Mouse (Mus musculus) bone marrow, adult 2 months (tissue): ENCODE measurements around the gene Abr. TPM values are rescaled to one million over a fixed set of nuclear protein-coding genes. Genes with fewer than 3 reads are reported as not detected.
A peak's percentile ranks its signal among the peaks of the same experiment; 100 is the strongest.

Experiments
- H3K27ac ChIP-seq: fragments of 200-500 bp; 2 replicates; pipeline ENCODE4 v1.5.1; 2012; ENCODE audit warnings: low read depth, mild to moderate bottlenecking, control low read depth, inconsistent platforms, low read length; ENCODE audit not compliant: control insufficient read depth, poor library complexity, insufficient read depth
- H3K4me1 ChIP-seq: fragments of 200-500 bp; 2 replicates; pipeline ENCODE4 v1.6.1; 2011; ENCODE audit warnings: low read length; ENCODE audit not compliant: control insufficient read depth, insufficient read depth
- H3K4me3 ChIP-seq: fragments of 200-500 bp; replicated peaks from 2 replicates; pipeline ENCODE3; 2011; ENCODE audit warnings: mild to moderate bottlenecking, low read depth, low read length, control low read depth; ENCODE audit not compliant: control insufficient read depth
- CTCF ChIP-seq: fragments of 200-500 bp; IDR thresholded peaks from 2 replicates; pipeline ENCODE4 v1.5.1; 2011; ENCODE audit warnings: low read length, control low read depth; ENCODE audit not compliant: control insufficient read depth, insufficient read depth
- POLR2A ChIP-seq: fragments of 200-500 bp; IDR thresholded peaks from 2 replicates; pipeline ENCODE4 v1.6.1; 2011; ENCODE audit warnings: low read depth, mild to moderate bottlenecking, control low read depth, low read length, borderline replicate concordance; ENCODE audit not compliant: control insufficient read depth
- WGBS: fragments of 180-500 bp; shearing (Covaris S2); methylation state at CpG from one replicate; pipeline ENCODE4 v1.1.7; 2018; 5-methylcytosine and 5-hydroxymethylcytosine counted together
- polyA plus RNA-seq: library from polyadenylated mRNA; stranded (reverse); fragments of >200 nt; gene quantifications from 2 replicates; pipeline ENCODE4 v1.2.4, GENCODE M21; 2011; ENCODE audit warnings: low replicate concordance; ENCODE audit not compliant: missing spikeins, insufficient read depth, insufficient read length

Gene Abr
- polyA plus RNA-seq, 1 experiment: 43.0 TPM

DNA sequence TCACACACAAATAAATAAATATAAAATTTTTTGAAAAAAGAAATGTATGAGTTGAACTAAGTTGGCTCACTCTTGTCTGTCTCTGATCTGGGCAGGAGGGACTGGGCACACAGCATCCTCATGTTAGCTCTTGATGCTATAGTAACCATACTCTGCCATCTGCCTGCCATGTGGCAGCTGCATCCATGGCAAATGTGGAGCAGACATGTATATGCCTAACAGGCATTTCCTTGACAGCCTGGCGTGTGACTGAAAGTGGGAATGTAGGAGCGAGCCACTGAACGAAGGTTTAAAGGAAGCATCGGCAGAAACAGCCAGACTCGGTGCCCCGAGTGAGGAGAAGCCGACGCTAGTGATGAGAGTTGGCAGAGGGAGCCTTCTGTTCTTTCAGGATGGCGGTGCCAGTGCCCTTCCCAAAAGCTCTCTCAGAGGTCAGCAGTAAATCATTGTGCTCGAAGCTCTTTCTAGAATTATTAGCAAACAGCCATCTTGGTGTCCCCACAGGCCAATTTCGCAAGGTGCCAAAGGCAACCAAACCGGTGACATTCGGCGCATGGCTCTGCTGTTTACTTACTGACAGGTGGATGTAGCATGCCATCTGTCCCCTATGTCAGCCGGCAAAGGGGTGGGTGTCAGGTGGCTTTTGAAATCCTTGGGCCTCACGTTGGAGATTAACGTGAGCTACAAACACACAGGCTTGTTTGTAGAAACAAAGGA is 17.3 kb upstream of the Abr start:
- 79% methylated on average over 17 of the region's 17 CpGs for WGBS
- H3K27ac ChIP-seq: no peak overlapping the region
- H3K4me1 ChIP-seq: no peaks in the 10 kb centered on the region; the same call in 1 of the 2 replicates
- H3K4me3 ChIP-seq: no peak overlapping the region
- TF ChIP-seq CTCF: no peak
- TF ChIP-seq POLR2A: no peak

DNA sequence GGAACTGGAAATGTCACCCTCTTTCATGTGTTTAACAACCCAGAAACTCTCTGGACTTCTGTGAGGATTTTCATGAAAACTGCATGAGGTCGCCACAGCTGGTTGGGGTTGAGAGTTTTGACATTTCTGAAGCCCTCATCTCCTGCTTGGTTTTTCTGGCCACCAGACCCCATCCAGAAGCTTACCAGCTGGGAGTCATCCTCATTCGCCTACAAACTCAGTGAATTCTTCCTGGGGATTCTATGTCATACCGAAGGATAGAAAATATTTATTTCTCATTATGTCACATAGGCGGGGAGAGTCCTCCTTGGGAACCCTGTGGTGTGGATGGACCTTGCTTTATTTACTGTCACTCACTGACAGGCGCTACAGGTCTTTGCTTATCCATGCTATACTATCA is 8.4 kb upstream of the Abr start:
- no peak overlapping the region for H3K4me3 ChIP-seq
- WGBS: 77% methylated on average over 5 of the region's 5 CpGs
- TF ChIP-seq POLR2A (no peak), CTCF (no peak)
- no peaks in the 10 kb centered on the region for H3K4me1 ChIP-seq
- no peak overlapping the region for H3K27ac ChIP-seq

DNA sequence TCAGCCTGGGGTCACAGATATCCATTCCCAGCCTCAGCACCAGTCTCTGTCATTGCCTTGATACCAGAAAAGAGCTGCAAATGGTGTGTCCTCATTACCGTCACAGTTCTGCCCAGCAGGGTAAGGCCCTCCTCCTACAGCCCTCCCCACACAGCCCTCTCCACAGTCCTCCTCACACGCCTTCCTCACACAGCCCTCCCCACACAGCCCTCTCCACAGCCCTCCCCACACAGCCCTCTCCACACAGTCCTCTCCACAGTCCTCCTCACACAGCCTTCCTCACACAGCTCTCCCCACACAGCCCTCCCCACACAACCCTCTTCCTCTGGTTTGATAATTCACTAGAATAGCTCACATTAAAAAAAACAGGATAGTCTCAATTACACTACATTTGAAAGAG is 7.9 kb upstream of the Abr start:
- no peak overlapping the region for H3K27ac ChIP-seq
- WGBS: 46% methylated on average over 2 of the region's 2 CpGs

DNA sequence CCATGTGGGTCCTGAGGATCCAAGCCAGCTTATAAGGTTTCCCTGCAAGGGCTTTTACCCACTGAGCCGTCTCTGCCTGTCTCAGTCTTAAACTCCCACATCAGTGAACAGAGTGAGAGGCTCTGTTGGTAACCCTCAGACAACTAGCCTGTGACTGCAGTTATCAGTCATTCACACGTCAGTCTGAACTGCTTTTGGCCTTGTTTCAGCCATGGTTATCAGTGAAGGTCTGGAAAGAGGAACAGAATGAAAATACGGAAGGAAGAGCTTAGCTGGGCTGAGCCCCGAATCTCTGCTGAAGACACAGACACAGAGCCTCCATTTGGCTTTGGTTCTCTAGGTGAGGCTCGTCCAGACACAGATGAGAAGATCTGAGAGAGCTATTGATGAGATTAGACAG is 6.5 kb upstream of the Abr start:
- H3K4me3 ChIP-seq: no peak overlapping the region
- no peak for TF ChIP-seq CTCF
- TF ChIP-seq POLR2A: no peak
- WGBS: 4% methylated on average over 5 of the region's 5 CpGs
- H3K4me1 ChIP-seq: no peaks in the 10 kb centered on the region
- no peak overlapping the region for H3K27ac ChIP-seq

More for the DNA sequence above, 7.9 kb upstream of the Abr start:
- Histone ChIP-seq H3K4me3 (no peak overlapping the region), H3K4me1 (no peaks in the 10 kb centered on the region)
- TF ChIP-seq POLR2A: no peak
- no peak for TF ChIP-seq CTCF

DNA sequence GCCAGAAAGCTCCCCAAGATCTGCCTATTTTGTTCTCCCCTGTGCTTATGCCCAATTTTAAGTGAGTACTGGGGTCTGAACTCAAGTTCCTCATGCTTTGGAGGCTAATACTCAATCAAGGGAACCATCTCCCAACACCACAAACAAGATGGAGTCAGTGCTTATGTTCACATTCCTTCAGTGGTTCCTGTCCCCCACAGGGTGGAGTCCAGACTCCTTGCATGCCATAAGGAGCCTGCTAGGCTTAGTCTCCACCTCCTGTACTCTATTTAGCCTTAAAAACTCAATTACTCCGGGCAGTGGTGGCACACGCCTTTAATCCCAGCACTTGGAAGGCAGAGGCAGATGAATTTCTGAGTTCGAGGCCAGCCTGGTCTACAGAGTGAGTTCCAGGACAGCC is 2.8 kb upstream of the Abr start:
- WGBS: 73% methylated on average over 3 of the region's 3 CpGs
- no peaks in the 10 kb centered on the region for H3K4me1 ChIP-seq
- H3K27ac ChIP-seq: no peak overlapping the region
- H3K4me3 ChIP-seq: no peak overlapping the region
- TF ChIP-seq CTCF (no peak), POLR2A (no peak)

- Histone ChIP-seq H3K4me3 (no peak overlapping the region), H3K27ac (no peak overlapping the region), H3K4me1 (no peaks in the 10 kb centered on the region)
- WGBS: 80% methylated on average over 10 of the region's 10 CpGs
- TF ChIP-seq CTCF (no peak), POLR2A (no peak)
Measured at GRCm38 (mm10) chr11:76624071-76624470, 2.0 kb upstream of the Abr start.

DNA sequence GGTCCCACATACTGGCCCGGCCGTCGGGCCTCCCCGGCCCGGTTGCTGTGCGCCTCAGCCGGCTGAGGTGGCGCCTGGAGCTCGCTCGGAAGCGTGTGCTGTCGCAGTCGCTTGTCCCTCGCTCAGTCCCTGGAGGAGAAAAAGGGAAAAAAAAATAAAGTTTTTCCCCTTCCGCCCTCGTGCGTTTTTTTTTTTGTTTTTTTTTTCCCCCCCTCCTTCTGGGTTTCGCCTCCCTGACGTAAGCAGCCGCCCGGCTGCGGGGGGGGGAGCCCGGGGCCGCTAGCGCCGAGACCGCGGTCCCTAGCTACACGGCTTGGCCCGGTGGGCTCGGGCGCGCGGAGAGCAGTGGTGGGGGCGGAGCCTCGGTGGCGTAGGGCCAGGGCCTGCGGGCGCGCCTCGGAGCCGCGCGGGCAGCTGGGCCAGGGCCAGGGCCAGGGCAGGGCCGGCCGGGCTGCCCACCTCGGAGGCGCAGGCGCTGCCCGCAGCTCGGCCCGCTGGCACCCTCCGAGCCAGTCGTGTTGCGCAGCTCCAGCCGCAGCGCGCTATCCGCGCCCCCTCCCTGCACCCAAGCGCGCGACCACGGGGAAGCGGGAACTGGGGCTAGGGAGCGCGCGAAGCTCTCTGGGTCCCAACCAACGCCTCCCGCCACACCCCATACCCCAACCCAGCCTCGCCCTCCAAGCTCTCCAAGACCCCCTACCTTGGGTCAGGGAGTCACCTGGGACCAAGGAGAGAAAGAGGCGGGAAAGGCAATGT is 1.3 kb upstream of the Abr start:
- WGBS: 2% methylated on average over 72 of the region's 72 CpGs
- H3K27ac ChIP-seq: peak overlapping the region; percentile 14; the same call in 1 of the 2 replicates
- H3K4me1 ChIP-seq: no peaks in the 10 kb centered on the region
- TF ChIP-seq POLR2A: no peak
- TF ChIP-seq CTCF: no peak
- peak overlapping the region; percentile 57 for H3K4me3 ChIP-seq

GRCm38 (mm10) chr11:76622566-76623205 is 572 bp upstream of the Abr start:
- under 1% methylated on average over 66 of the region's 66 CpGs for WGBS
- Histone ChIP-seq H3K4me3 (peak overlapping the region; percentile 57), H3K27ac (0 out of 2 replicates have a peak overlapping the region, but pooled peaks have one; percentile 8), H3K4me1 (no peaks in the 10 kb centered on the region)
- TF ChIP-seq CTCF (no peak), POLR2A (no peak)
